Mouse (Mus musculus) spleen, embryonic (tissue): Measurements from ENCODE around the gene Ddx17.

Source experiments
- CTCF ChIA-PET: fragments of 350-600 bp; sonication (Branson Sonifier 250); formaldehyde crosslinking; loops from one replicate; lab custom pipeline; 2022; lab: Charles Lee

Gene Ddx17

GRCm38 (mm10) chr15:79519400-79520220 is 26.9 kb downstream of the Ddx17 start:
- CTCF ChIA-PET = no interaction called here

- CTCF ChIA-PET = no interaction called here
Measured at GRCm38 (mm10) chr15:79518571-79518970, 28.0 kb downstream of the Ddx17 start.

GRCm38 (mm10) chr15:79517710-79518109 is 28.8 kb downstream of the Ddx17 start:
- CTCF ChIA-PET = no interaction called here

- CTCF ChIA-PET = no interaction called here
Measured at GRCm38 (mm10) chr15:79516171-79517096, 30.1 kb downstream of the Ddx17 start, which contains the start of gene Kdelr3. TSS of gene Kdelr3 (plus strand) at chr15:79516411.

GRCm38 (mm10) chr15:79513940-79514339 is 32.6 kb downstream of the Ddx17 start:
- CTCF ChIA-PET = no interaction called here

GRCm38 (mm10) chr15:79511553-79512320 is 34.8 kb downstream of the Ddx17 start:
- CTCF ChIA-PET = no interaction called here

GRCm38 (mm10) chr15:79510425-79510824 is 36.1 kb downstream of the Ddx17 start:
- CTCF ChIA-PET = no interaction called here

GRCm38 (mm10) chr15:79509998-79510397 is 36.5 kb downstream of the Ddx17 start:
- CTCF ChIA-PET = no interaction called here

- CTCF ChIA-PET = no interaction called here
Measured at GRCm38 (mm10) chr15:79507055-79507828, 39.3 kb downstream of the Ddx17 start.

GRCm38 (mm10) chr15:79506460-79506859 is 40.1 kb downstream of the Ddx17 start:
- CTCF ChIA-PET = no interaction called here

GRCm38 (mm10) chr15:79505616-79506283 is 40.8 kb downstream of the Ddx17 start:
- CTCF ChIA-PET = no interaction called here

GRCm38 (mm10) chr15:79504707-79505452 is 41.7 kb downstream of the Ddx17 start, which contains the start of gene Kcnj4:
TSS of gene Kcnj4 (minus strand) at chr15:79505241.
- CTCF ChIA-PET = no interaction called here

GRCm38 (mm10) chr15:79503438-79503837 is 43.1 kb downstream of the Ddx17 start:
- CTCF ChIA-PET = interaction anchor here (0.7 kb wide), 1 partner anchor 100 kb away, joined by 3 read pairs; no protein-coding TSS in a partner anchor

- CTCF ChIA-PET = interaction anchor here (0.7 kb wide), 1 partner anchor 99 kb away, joined by 3 read pairs; no protein-coding TSS in a partner anchor
Measured at GRCm38 (mm10) chr15:79502891-79503341, 43.6 kb downstream of the Ddx17 start.

GRCm38 (mm10) chr15:79500110-79500509 is 46.4 kb downstream of the Ddx17 start:
- CTCF ChIA-PET = no interaction called here

GRCm38 (mm10) chr15:79493527-79493926 is 53.0 kb downstream of the Ddx17 start:
- CTCF ChIA-PET = no interaction called here

GRCm38 (mm10) chr15:79489463-79489862 is 57.1 kb downstream of the Ddx17 start:
- CTCF ChIA-PET = no interaction called here

- CTCF ChIA-PET = no interaction called here
Measured at GRCm38 (mm10) chr15:79481181-79481688, 65.3 kb downstream of the Ddx17 start.
